Mouse (Mus musculus): ENCODE results near the gene Slc35g3.

DNA sequence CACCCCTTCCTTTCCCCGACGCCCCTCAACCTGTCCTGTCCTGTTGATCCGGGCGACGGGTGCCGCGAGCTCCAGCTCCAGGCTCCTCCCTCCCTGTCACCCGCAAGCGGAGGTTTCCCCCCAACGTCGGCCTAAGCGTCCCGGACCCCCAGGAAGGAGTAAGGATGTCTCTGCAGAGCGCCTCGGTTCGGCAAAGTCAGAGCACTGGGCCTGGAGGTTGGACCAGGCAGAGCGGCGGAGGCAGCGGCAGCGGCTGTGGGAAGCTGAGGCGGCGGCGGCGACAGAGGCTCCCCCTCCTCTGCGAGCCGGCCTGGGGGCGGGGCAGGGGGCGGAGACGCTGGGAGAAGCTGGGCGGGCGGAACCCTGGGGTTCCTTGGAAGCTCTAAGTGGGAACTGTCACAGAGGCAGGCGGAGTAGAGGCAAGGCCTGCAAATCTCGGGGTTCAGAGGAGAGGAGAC, 40.9 kb upstream of the Slc35g3 start:
- TF ChIP-seq CHD2 (IDR thresholded peaks at IDR 0.05; ENCODE audit: low read length) (no peak), GABPA (IDR thresholded peaks at IDR 0.05; ENCODE audit: insufficient replicate concordance, low read depth, low read length) (no peak), EP300 (IDR thresholded peaks at IDR 0.05; ENCODE audit: low read length) (no peak), MAZ (IDR thresholded peaks at IDR 0.05; ENCODE audit: low read depth, low read length) (no peak), JUND (conservative IDR thresholded peaks at IDR 0.05; ENCODE audit: low read depth, low read length) (no peak), CTCF (conservative IDR thresholded peaks at IDR 0.05 in 1 of 2, IDR thresholded peaks at IDR 0.05 in 1 of 2; ENCODE audit: low read depth in 2 of 2, low read length in 2 of 2) (no peak), ZKSCAN1 (IDR thresholded peaks at IDR 0.05; ENCODE audit: borderline replicate concordance, low read depth, low read length) (no peak), POLR2A (IDR thresholded peaks at IDR 0.05; ENCODE audit: low read depth, low read length) (no peak), TCF12 (IDR thresholded peaks at IDR 0.05; ENCODE audit: low read depth, low read length) (no peak), IRF4 (IDR thresholded peaks at IDR 0.05; ENCODE audit: low read depth, low read length) (no peak), SMC3 (IDR thresholded peaks at IDR 0.05; ENCODE audit: low read depth, low read length) (no peak), MAFK (IDR thresholded peaks at IDR 0.05; ENCODE audit: insufficient replicate concordance, low read length) (no peak)
